Mouse (Mus musculus) spleen, adult 2 months (tissue): Measurements from ENCODE around the gene Insig1. TPM values are rescaled to one million over a fixed set of nuclear protein-coding genes. Genes with fewer than 3 reads are reported as not detected.
A peak's percentile ranks its signal among the peaks of the same experiment; 100 is the strongest.

Experiments
- DNase-seq, 2 experiments: peaks; one replicate each; pipeline versions ENCODE4 v3.0.0 to v3.0.0-alpha.2; 2012 to 2021; ENCODE audit warnings: low spot score in 2 of 2, low read depth in 1 of 2
- H3K27ac ChIP-seq: fragments of 200-500 bp; 2 replicates; pipeline ENCODE4 v1.5.1; 2012; ENCODE audit warnings: low read length, inconsistent platforms; ENCODE audit not compliant: insufficient read depth
- H3K27me3 ChIP-seq: fragments of 200-500 bp; 2 replicates; pipeline ENCODE4 v1.6.1; 2012; ENCODE audit warnings: mild to moderate bottlenecking, moderate library complexity, low read length, inconsistent platforms; ENCODE audit not compliant: control insufficient read depth, insufficient read depth
- H3K36me3 ChIP-seq: fragments of 200-500 bp; 2 replicates; pipeline ENCODE4 v1.6.1; 2012; ENCODE audit warnings: mild to moderate bottlenecking, low read length, inconsistent platforms; ENCODE audit not compliant: control insufficient read depth, insufficient read depth
- H3K4me1 ChIP-seq: fragments of 200-500 bp; 2 replicates; pipeline ENCODE4 v1.6.1; 2011; ENCODE audit warnings: inconsistent platforms; ENCODE audit not compliant: control insufficient read depth, insufficient read depth, insufficient read length
- H3K4me3 ChIP-seq: fragments of 200-500 bp; 2 replicates; pipeline ENCODE4 v1.5.1; 2011; ENCODE audit warnings: mild to moderate bottlenecking, inconsistent platforms; ENCODE audit not compliant: insufficient read depth, insufficient read length; ENCODE audit errors: extremely low read depth
- CTCF ChIP-seq: fragments of 200-500 bp; IDR thresholded peaks from 2 replicates; pipeline ENCODE4 v1.5.1; 2011; ENCODE audit warnings: mild to moderate bottlenecking, inconsistent platforms; ENCODE audit not compliant: insufficient read depth, insufficient read length, insufficient replicate concordance; ENCODE audit errors: extremely low read depth
- POLR2A ChIP-seq: fragments of 200-500 bp; IDR thresholded peaks from 2 replicates; pipeline ENCODE4 v1.6.1; 2011; ENCODE audit warnings: low read depth, low read length, inconsistent platforms
- WGBS: fragments of 180-500 bp; shearing (Covaris S2); methylation state at CpG from one replicate; pipeline ENCODE4 v1.1.7; 2018; 5-methylcytosine and 5-hydroxymethylcytosine counted together
- polyA plus RNA-seq: library from polyadenylated mRNA; depleted of rRNA; stranded (reverse); fragments of >200 nt; gene quantifications from 2 replicates; pipeline ENCODE4 v1.2.3, GENCODE M21; 2012

The Insig1 gene
- polyA plus RNA-seq, 1 experiment = 20.6 TPM

- no peaks in the 10 kb centered on the region for H3K4me1 ChIP-seq
- H3K27me3 ChIP-seq = peaks cover 9% of the 10 kb centered on the region
- 12% methylated on average over 13 of the region's 13 CpGs for WGBS
- no peak overlapping the region for H3K27ac ChIP-seq
- no peak overlapping the region for H3K4me3 ChIP-seq
- H3K36me3 ChIP-seq = no peaks in the 10 kb centered on the region
- no peak for TF ChIP-seq POLR2A
- no peak for TF ChIP-seq CTCF
- DNase-seq = no peak
Observed at GRCm38 (mm10) chr5:28117251-28117880, 46.2 kb downstream of the Insig1 start.

- TF ChIP-seq POLR2A (no peak), CTCF (no peak)
- no peak for DNase-seq
- Histone ChIP-seq H3K4me3 (no peak overlapping the region), H3K27ac (no peak overlapping the region), H3K4me1 (no peaks in the 10 kb centered on the region), H3K36me3 (no peaks in the 10 kb centered on the region), H3K27me3 (peaks cover 9% of the 10 kb centered on the region)
- WGBS = 3% methylated on average over 30 of the region's 30 CpGs
Observed at GRCm38 (mm10) chr5:28117882-28118530, 46.8 kb downstream of the Insig1 start.

- Histone ChIP-seq H3K36me3 (no peaks in the 10 kb centered on the region), H3K27me3 (peaks cover 11% of the 10 kb centered on the region), H3K4me1 (no peaks in the 10 kb centered on the region), H3K4me3 (no peak overlapping the region), H3K27ac (no peak overlapping the region)
- 4% methylated on average over 19 of the region's 19 CpGs for WGBS
- DNase-seq = no peak
- TF ChIP-seq CTCF (no peak), POLR2A (no peak)
Observed at GRCm38 (mm10) chr5:28118531-28118925, 47.4 kb downstream of the Insig1 start.

- Histone ChIP-seq H3K27ac (no peak overlapping the region), H3K4me3 (no peak overlapping the region), H3K27me3 (peaks cover 18% of the 10 kb centered on the region), H3K36me3 (no peaks in the 10 kb centered on the region), H3K4me1 (no peaks in the 10 kb centered on the region)
- TF ChIP-seq CTCF (no peak), POLR2A (no peak)
- DNase-seq = no peak
- 43% methylated on average over 3 of the region's 3 CpGs for WGBS
Observed at GRCm38 (mm10) chr5:28119576-28119975, 48.4 kb downstream of the Insig1 start.

- no peak overlapping the region for H3K4me3 ChIP-seq
- 6% methylated on average over 27 of the region's 27 CpGs for WGBS
- peak; percentile 37 to 61 for DNase-seq
Observed at GRCm38 (mm10) chr5:28122491-28123454, 51.6 kb downstream of the Insig1 start.

GRCm38 (mm10) chr5:28123455-28123825 is 52.3 kb downstream of the Insig1 start:
- DNase-seq = no peak
- no peak for TF ChIP-seq CTCF
- TF ChIP-seq POLR2A = no peak
- no peaks in the 10 kb centered on the region for H3K36me3 ChIP-seq
- H3K4me1 ChIP-seq = no peaks in the 10 kb centered on the region
- H3K27ac ChIP-seq = no peak overlapping the region
- peaks cover 18% of the 10 kb centered on the region for H3K27me3 ChIP-seq
- no peak overlapping the region for H3K4me3 ChIP-seq
- WGBS = 7% methylated on average over 11 of the region's 11 CpGs

More at GRCm38 (mm10) chr5:28122491-28123454, 51.6 kb downstream of the Insig1 start:
- TF ChIP-seq POLR2A (no peak), CTCF (peak; percentile 55; the same call in 1 of the 2 replicates)
- H3K27me3 ChIP-seq = peaks cover 18% of the 10 kb centered on the region
- no peaks in the 10 kb centered on the region for H3K36me3 ChIP-seq
- H3K4me1 ChIP-seq = no peaks in the 10 kb centered on the region
- H3K27ac ChIP-seq = no peak overlapping the region
